Mouse (Mus musculus) duodenum, adult 2 months (tissue): Measurements from ENCODE around the gene Glud1. TPM values are rescaled to one million over a fixed set of nuclear protein-coding genes. Genes with fewer than 3 reads are reported as not detected.

ENCODE experiments used
- polyA plus RNA-seq: library from polyadenylated mRNA; depleted of rRNA; stranded (reverse); fragments of >200 nt; gene quantifications from 2 replicates; pipeline ENCODE4 v1.2.3, GENCODE M21; 2012; ENCODE audit warnings: low replicate concordance; rRNA removed

Gene Glud1
- 83.6 and 224 TPM in 2 replicates for polyA plus RNA-seq

DNA sequence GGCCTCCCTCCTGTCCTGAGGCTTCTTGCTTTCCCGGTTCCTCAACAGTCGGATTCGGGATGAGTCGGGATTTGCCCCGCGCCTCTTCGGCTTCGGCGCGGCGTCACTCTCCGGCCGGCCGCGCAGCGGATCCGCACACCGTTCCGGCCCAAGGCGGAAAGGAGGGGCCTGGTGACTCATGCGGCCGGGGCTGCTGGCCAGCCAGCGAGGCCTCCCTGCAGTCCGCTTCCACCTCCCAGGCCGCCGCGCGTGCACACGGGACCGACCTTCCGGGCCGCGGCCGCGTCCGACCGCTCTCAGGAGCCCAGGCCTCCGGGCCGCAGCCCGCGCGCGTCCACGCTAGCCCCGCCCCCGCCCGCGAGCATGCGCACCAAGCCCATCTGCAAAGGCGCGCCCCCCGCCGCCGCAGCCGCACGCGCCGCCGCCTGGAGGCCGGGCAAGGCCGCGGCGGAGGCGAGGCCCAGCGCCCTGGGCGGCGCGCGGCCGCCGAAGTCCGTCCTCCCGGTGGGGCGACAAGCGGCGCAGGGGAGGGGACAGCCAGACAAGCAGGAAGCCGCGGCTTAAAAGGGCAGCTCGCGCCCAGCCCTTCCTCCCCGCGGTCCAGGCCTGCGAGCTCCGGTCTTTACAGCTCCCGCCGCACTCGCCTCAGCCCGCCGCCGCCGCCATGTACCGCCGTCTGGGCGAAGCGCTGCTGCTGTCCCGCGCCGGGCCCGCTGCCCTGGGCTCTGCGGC, at the start of gene Glud1, which contains the start of gene Shld2:
Glud1 (plus strand) TSS at position 494 of the 732 bp plus-strand sequence.
Shld2 (minus strand) TSS at position 260 of the 732 bp plus-strand sequence.

DNA sequence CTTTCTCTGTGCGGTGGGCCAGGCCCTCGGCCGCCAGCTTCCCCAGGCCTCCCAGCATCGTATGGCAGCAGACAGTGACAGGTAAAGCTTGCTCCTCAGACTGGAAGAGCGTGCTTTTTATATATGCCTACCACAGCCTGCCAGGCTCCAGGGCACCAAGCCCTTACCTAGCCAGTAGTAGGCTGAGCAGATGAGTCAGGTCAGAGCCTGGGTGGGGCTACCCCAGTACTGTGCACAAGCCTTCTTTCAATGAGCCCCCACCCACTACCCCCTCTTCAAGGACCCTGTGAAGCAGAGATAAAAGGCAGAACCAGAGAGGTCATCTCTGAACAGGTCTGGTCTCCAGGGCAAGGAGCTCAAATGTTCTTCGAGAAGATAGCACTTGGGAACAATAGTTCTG, 44.8 kb downstream of the Glud1 start, which contains the start of gene Fam25c:
Fam25c (minus strand) TSS at position 133 of the 400 bp plus-strand sequence.

DNA sequence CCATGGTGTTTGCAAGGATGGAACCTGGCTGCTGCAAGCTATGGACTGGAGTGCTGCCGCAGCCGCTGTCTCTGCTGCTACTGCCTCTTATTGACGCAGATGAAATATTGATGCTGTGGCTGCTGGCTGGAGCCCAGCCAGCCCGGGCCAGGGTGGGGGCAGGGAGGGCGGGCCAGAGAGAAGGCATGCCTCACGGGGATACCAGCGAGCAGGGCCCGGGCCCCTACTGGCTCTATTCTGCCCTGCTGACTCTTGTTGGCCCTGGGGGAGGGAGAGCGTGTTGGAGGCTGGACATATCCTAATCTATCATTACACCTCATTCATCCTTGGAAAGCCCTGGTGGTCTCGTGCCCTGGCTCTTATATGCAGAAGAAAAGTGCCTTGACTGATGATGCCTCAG, 64.0 kb downstream of the Glud1 start, which contains the start of gene Sncg:
Sncg (minus strand) TSS at position 213 of the 400 bp plus-strand sequence.

DNA sequence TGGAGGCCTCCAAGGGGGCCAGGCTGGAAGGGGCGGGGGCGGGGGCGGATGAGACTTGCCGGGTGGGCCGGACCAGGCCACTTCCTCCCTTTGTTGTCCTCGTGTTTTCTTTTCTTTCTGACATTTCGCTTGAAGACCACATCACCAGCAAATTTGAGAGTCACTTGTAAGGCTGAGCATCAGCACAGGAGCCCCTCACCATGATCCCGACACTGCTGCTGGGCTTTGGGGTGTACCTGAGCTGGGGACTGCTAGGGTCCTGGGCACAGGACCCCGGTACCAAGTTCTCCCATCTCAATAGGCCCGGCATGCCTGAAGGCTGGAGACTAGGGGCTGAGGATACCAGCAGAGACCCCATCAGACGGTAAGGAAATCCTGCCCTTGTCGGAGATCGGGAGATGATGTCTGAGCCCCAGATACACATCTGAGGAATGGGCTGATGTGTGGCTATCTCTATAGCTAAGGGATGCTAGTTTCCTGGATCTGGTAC, 64.9 kb downstream of the Glud1 start, which contains the start of gene Mmrn2:
Mmrn2 (plus strand) TSS at position 51 of the 490 bp plus-strand sequence.

Other genes starting within 250 kb of the Glud1 start
- gene Anxa8, start 224.7 kb upstream of the Glud1 start, polyA plus RNA-seq, result 0.39 and 0.54 TPM in 2 replicates
- gene A630023A22Rik, start 208.0 kb upstream of the Glud1 start, polyA plus RNA-seq, result not detected in 2 replicates
- 0.02 and 0.47 TPM in 2 replicates for gene Npy4r, start 158.2 kb upstream of the Glud1 start, polyA plus RNA-seq
- 0.01 and 0.02 TPM in 2 replicates for gene Gprin2, start 109.1 kb upstream of the Glud1 start, polyA plus RNA-seq
- 1.2 and 1.5 TPM in 2 replicates for gene Syt15, start 91.1 kb upstream of the Glud1 start, polyA plus RNA-seq
- 0.27 and 0.75 TPM in 2 replicates for gene Shld2, start 234 bp upstream of the Glud1 start, polyA plus RNA-seq
- 0.58 TPM in 1 of 2 replicates, not detected in the other for gene Fam25c, start 44.7 kb downstream of the Glud1 start, polyA plus RNA-seq
- gene Sncg, start 64.1 kb downstream of the Glud1 start, polyA plus RNA-seq, result 4.6 and 9.0 TPM in 2 replicates
- 2.6 and 3.8 TPM in 2 replicates for gene Mmrn2, start 64.7 kb downstream of the Glud1 start, polyA plus RNA-seq
- 0.66 and 2.1 TPM in 2 replicates for gene Bmpr1a, start 192.6 kb downstream of the Glud1 start, polyA plus RNA-seq
- not detected in 2 replicates for gene 9230112D13Rik, start 212.1 kb downstream of the Glud1 start, polyA plus RNA-seq